Mouse (Mus musculus) limb, embryonic 13.5 days (tissue): Measurements from ENCODE around the gene Mex3d. TPM values are rescaled to one million over a fixed set of nuclear protein-coding genes. Genes with fewer than 3 reads are reported as not detected.

Source experiments
- ATAC-seq: fragments of 200-750 bp; cut with Nextera tagmentation; 2 replicates; pipeline ENCODE4 v1.8.0; 2017; ENCODE audit warnings: low read depth, moderate number of reproducible peaks, moderate TSS enrichment; ENCODE audit not compliant: low FRiP score
- H3K27ac ChIP-seq: fragments of 300-500 bp; sonication (generic); 2 replicates; pipeline ENCODE4 v1.5.1; 2015; ENCODE audit warnings: inconsistent platforms, mild to moderate bottlenecking, moderate library complexity
- H3K27me3 ChIP-seq: fragments of 300-500 bp; sonication (generic); 2 replicates; pipeline ENCODE4 v1.6.1; 2015; ENCODE audit warnings: mild to moderate bottlenecking, inconsistent platforms
- H3K36me3 ChIP-seq: fragments of 300-500 bp; sonication (generic); 2 replicates; pipeline ENCODE4 v1.6.1; 2015; ENCODE audit warnings: inconsistent platforms, mild to moderate bottlenecking, moderate library complexity
- H3K4me1 ChIP-seq: fragments of 300-500 bp; sonication (generic); 2 replicates; pipeline ENCODE4 v1.6.1; 2015; ENCODE audit warnings: inconsistent platforms
- H3K4me2 ChIP-seq: fragments of 300-500 bp; sonication (generic); replicated peaks from 2 replicates; pipeline ENCODE4 v1.6.1; 2015; ENCODE audit warnings: inconsistent platforms, mild to moderate bottlenecking, moderate library complexity
- H3K4me3 ChIP-seq: fragments of 300-500 bp; sonication (generic); 2 replicates; pipeline ENCODE4 v1.5.1; 2015; ENCODE audit warnings: moderate library complexity, mild to moderate bottlenecking, inconsistent platforms
- H3K9ac ChIP-seq: fragments of 300-500 bp; sonication (generic); 2 replicates; pipeline ENCODE4 v1.6.1; 2015; ENCODE audit warnings: mild to moderate bottlenecking, inconsistent platforms
- H3K9me3 ChIP-seq: fragments of 300-500 bp; sonication (generic); 2 replicates; pipeline ENCODE4 v1.6.1; 2016; ENCODE audit warnings: inconsistent platforms
- WGBS: fragments of 180-500 bp; shearing (Covaris S2); methylation state at CpG from one replicate; pipeline ENCODE4 v1.1.7; 2015; 5-methylcytosine and 5-hydroxymethylcytosine counted together
- polyA plus RNA-seq: library from polyadenylated mRNA; unstranded; fragments of >200 nt; fragmentation: Nextera tagmentation; extraction: Ambion mirVana; gene quantifications from 2 replicates; pipeline ENCODE4 v1.2.1, GENCODE M21; 2015

The Mex3d gene
- polyA plus RNA-seq: 9.2 and 9.5 TPM in 2 replicates

DNA sequence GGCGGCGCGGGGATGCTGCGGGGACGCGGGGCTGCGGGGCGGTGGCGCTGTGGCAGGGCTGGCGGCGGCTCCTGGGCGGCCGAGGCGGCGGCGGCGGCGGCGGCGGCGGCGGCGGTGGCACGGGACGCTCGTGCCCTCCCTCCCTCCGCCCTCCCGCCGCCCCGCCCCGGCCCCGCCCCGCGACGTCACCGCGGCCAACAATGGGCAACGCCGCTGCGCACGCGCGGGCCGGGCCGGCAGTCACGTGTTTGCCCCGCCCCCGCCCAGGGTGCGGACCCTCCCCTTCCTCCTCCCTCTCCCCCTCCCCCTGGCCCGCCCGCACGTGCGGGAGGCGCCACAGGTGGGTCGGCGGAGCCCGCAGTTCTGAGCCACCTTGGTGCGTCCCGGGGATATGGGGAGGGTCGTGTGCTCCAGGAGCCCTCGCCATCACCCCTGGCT lies at the start of gene Mex3d:
Gene Mex3d (minus strand): TSS at position 138 of the 438 bp plus-strand sequence.
- peak within 1 kb of the TSS; percentile 97 for H3K4me3 ChIP-seq
- peaks cover 52% of the 10 kb centered on the region for H3K36me3 ChIP-seq
- H3K27ac ChIP-seq: peak within 1 kb of the TSS; percentile 80
- ATAC-seq: peak; percentile 45
- no peaks in the 10 kb centered on the region for H3K27me3 ChIP-seq
- H3K9ac ChIP-seq: peak within 1 kb of the TSS; percentile 99
- H3K4me1 ChIP-seq: peaks cover 41% of the 10 kb centered on the region
- no peaks in the 10 kb centered on the region for H3K9me3 ChIP-seq
- WGBS: 0% methylated on average over 8 of the region's 61 CpGs
- H3K4me2 ChIP-seq: peak within 1 kb of the TSS; percentile 95

DNA sequence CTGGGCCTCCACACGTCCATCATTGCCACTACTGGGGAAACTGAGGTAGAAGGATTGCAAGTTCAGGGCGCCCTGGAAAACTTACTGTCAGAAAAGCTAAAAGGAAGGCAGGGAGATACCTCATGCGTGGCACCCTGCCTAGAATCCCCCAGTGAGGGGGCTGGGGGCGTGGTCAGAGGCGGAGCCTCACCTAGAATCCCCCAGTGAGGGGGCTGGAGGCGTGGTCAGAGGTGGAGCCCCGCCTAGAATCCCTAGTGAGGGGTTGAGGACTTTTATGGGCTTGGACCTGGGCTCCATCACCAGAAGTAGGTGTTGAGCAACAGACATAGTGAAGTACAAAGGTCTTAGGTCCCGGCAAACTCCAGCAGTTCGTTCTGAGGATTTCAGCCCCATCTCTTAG lies 48.8 kb upstream of the Mex3d start:
- H3K27me3 ChIP-seq: peaks cover 7% of the 10 kb centered on the region; the same call in 1 of the 2 replicates
- H3K9me3 ChIP-seq: no peaks in the 10 kb centered on the region
- H3K4me1 ChIP-seq: peaks cover 21% of the 10 kb centered on the region
- ATAC-seq: no peak
- 14% methylated on average over 9 of the region's 9 CpGs for WGBS
- no peak overlapping the region; the same call in 1 of the 2 replicates for H3K4me2 ChIP-seq
- H3K9ac ChIP-seq: peak overlapping the region; percentile 8; the same call in 1 of the 2 replicates
- no peak overlapping the region for H3K4me3 ChIP-seq
- H3K27ac ChIP-seq: no peak overlapping the region
- H3K36me3 ChIP-seq: peaks cover under 1% of the 10 kb centered on the region; the same call in 1 of the 2 replicates

DNA sequence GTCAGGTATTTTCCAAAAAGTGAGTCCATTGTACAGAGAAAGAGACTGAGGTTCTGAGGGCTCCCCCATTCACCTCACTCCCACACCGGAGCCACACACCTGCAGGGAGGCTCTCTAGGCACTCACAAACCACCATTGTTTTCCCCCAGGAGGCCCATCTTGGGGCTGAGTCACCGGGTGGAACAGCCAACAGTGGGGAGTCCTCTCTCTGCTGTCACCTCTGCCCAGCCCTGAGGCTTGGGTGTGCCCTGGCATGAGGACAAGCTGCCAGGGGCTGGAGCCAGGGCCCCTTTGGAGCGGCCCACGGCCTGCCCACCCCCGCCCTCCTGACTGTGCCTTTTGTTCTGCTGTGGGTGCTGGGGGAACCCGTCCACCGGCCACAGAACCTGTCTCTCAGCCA lies 48.3 kb upstream of the Mex3d start:
- no peak for ATAC-seq
- Histone ChIP-seq H3K9ac (peak overlapping the region; percentile 8; the same call in 1 of the 2 replicates), H3K27me3 (peaks cover 7% of the 10 kb centered on the region; the same call in 1 of the 2 replicates), H3K27ac (no peak overlapping the region), H3K4me2 (no peak overlapping the region), H3K36me3 (peaks cover 5% of the 10 kb centered on the region), H3K4me3 (no peak overlapping the region), H3K4me1 (peaks cover 26% of the 10 kb centered on the region), H3K9me3 (no peaks in the 10 kb centered on the region)
- 47% methylated on average over 6 of the region's 7 CpGs for WGBS

DNA sequence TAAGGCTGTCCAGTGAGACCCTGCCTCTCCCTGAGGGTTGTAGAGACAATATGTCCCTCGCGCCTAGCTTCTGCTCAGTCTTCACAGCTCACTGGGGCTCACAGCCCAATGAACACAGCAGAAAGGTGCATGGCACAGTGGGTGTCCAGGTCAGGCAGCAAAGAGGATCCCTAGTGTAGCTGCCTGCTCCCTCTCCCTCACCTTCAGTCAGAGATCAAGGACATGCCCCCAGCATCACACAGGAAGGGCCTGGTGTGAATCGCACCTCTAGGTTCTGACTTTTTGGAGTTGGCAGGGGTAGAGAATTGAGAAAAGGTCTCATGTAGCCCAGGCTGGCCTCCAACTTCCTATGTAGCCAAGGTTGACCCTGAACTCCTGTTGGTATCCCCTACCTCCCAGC lies 47.4 kb upstream of the Mex3d start:
- H3K27ac ChIP-seq: no peak overlapping the region
- peaks cover 7% of the 10 kb centered on the region; the same call in 1 of the 2 replicates for H3K27me3 ChIP-seq
- no peak for ATAC-seq
- H3K36me3 ChIP-seq: peaks cover 15% of the 10 kb centered on the region
- no peaks in the 10 kb centered on the region for H3K9me3 ChIP-seq
- no peak overlapping the region for H3K4me3 ChIP-seq
- H3K9ac ChIP-seq: no peak overlapping the region
- H3K4me1 ChIP-seq: peaks cover 28% of the 10 kb centered on the region
- no peak overlapping the region for H3K4me2 ChIP-seq
- 82% methylated on average over 3 of the region's 3 CpGs for WGBS

DNA sequence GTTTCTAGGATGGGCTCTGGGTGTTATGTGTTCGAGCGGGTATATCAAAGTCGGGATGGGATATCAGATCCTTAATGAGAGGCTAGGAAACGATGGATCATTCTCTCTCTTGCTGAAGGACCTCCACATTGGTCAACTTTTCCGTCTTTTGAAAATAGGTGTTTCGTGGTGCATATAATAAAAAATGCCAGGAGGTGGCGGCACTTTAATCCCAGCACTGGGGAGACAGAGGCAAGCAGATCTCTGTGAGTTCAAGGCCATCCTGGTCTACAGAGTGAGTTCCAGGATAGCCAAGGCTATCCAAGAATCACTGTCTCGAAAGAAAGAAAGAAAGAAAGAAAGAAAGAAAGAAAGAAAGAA lies 46.8 kb upstream of the Mex3d start:
- Histone ChIP-seq H3K4me3 (peak overlapping the region; percentile 95), H3K4me2 (peak overlapping the region; percentile 27; the same call in 1 of the 2 replicates), H3K36me3 (peaks cover 21% of the 10 kb centered on the region), H3K27ac (0 out of 2 replicates have a peak overlapping the region, but pooled peaks have one; percentile 6), H3K27me3 (peaks cover 7% of the 10 kb centered on the region; the same call in 1 of the 2 replicates), H3K4me1 (peaks cover 28% of the 10 kb centered on the region), H3K9ac (no peak overlapping the region), H3K9me3 (no peaks in the 10 kb centered on the region)
- 16% methylated on average over 8 of the region's 8 CpGs for WGBS
- ATAC-seq: no peak

DNA sequence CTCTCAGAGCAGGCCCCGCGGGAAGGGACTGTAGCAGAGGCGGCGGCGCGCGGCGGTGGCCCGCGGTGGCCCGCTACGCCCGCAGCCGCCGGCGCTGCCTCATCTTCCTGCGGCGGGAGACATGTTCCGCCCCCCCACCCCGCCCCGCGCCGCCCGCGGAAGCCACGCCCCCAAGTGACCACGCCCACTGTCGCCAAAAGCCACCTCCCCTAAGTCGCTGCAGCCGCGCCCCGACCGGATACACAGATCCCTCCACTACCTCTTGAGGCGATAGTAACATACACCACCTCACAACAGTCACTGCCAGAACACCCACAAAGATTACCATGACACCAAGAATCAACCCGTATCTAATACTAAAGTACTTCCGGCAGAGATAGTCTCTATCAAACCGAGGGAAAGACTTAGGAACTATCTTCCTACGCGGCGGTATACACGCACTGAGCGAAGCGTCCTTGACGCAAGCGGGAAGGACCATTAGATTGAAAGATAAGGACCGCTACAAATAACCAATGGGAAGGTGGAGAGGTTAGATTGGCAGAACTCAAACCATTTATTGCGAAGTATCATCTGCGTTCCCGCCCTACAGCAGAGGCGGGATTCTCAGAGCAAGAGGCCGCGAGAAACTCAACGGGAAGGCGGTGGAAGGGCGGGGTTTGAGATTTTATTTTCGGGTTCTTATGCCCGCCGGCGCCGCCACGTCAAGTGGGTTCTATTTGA lies 46.2 kb upstream of the Mex3d start, which contains the start of gene Tcf3:
Gene Tcf3 (minus strand): TSS at position 135 of the 720 bp plus-strand sequence.
- peak; percentile 94 for ATAC-seq
- under 1% methylated on average over 42 of the region's 61 CpGs for WGBS

DNA sequence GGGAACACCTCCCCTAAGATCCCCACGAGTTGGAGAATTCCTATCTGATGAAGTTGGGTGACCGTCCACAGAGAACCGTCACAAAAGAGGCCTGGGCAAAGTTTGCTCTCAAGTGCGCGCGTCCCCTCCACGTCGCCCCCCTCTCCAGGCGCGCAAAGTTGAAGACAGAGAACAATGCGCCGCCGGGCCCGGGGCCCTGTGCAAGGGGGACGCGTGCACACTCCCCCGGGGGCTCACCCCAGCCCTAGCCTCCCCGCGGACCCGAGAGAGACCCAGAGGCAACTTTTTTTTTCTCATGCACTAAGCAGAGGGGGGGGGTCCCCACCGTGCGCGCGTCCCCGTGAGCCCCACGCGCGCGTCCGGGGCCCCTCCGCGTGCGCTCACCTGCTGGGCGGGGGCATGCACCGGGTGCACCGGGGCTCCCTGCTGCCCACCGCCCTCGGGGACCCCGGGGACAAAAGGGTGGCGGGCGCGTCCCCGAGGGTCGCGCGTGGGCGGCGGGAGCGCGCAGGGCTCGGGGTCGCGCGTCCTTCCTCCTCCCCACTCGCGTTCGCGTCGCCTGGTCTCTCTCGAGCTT lies 45.6 kb upstream of the Mex3d start:
- H3K4me1 ChIP-seq: peaks cover 28% of the 10 kb centered on the region
- peaks cover 33% of the 10 kb centered on the region for H3K36me3 ChIP-seq
- H3K27me3 ChIP-seq: peaks cover 4% of the 10 kb centered on the region; the same call in 1 of the 2 replicates
- peak overlapping the region; percentile 95 for H3K4me3 ChIP-seq
- ATAC-seq: no peak
- peak overlapping the region; percentile 90 for H3K4me2 ChIP-seq
- WGBS: 1% methylated on average over 55 of the region's 60 CpGs
- no peaks in the 10 kb centered on the region for H3K9me3 ChIP-seq
- peak overlapping the region; percentile 99 for H3K9ac ChIP-seq
- H3K27ac ChIP-seq: peak overlapping the region; percentile 92

More for the DNA sequence above, 46.2 kb upstream of the Mex3d start, which contains the start of gene Tcf3:
- Histone ChIP-seq H3K27ac (peak within 1 kb of the TSS; percentile 92), H3K4me1 (peaks cover 28% of the 10 kb centered on the region), H3K4me3 (peak within 1 kb of the TSS; percentile 95), H3K9me3 (no peaks in the 10 kb centered on the region), H3K4me2 (peak within 1 kb of the TSS; percentile 90), H3K36me3 (peaks cover 26% of the 10 kb centered on the region), H3K9ac (peak within 1 kb of the TSS; percentile 99), H3K27me3 (peaks cover 7% of the 10 kb centered on the region; the same call in 1 of the 2 replicates)

DNA sequence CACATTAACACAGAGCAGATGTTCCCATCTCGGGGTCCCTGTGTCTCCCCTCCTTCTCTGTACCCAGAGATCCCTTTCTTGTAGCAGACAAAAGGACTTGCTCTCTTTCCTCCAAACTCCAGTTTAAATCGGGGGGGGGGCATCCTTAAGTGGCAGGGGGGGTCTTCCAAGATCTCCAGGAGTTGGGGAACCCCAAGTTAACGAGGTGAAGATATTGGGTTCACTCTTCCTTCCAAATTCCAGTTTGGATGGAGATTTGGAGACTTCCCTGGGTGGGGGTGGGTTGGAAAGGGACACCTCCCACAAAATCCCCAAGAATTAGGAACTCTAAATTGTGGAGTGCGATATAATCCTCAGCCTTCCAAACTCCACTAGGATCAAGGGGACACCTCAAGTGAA lies 44.9 kb upstream of the Mex3d start:
- H3K9ac ChIP-seq: peak overlapping the region; percentile 99
- H3K4me3 ChIP-seq: peak overlapping the region; percentile 95
- ATAC-seq: no peak
- peaks cover 39% of the 10 kb centered on the region for H3K36me3 ChIP-seq
- peak overlapping the region; percentile 92 for H3K27ac ChIP-seq
- H3K4me1 ChIP-seq: peaks cover 28% of the 10 kb centered on the region
- H3K27me3 ChIP-seq: no peaks in the 10 kb centered on the region; the same call in 1 of the 2 replicates
- H3K4me2 ChIP-seq: peak overlapping the region; percentile 90
- H3K9me3 ChIP-seq: no peaks in the 10 kb centered on the region
- 1% methylated on average over 4 of the region's 4 CpGs for WGBS

DNA sequence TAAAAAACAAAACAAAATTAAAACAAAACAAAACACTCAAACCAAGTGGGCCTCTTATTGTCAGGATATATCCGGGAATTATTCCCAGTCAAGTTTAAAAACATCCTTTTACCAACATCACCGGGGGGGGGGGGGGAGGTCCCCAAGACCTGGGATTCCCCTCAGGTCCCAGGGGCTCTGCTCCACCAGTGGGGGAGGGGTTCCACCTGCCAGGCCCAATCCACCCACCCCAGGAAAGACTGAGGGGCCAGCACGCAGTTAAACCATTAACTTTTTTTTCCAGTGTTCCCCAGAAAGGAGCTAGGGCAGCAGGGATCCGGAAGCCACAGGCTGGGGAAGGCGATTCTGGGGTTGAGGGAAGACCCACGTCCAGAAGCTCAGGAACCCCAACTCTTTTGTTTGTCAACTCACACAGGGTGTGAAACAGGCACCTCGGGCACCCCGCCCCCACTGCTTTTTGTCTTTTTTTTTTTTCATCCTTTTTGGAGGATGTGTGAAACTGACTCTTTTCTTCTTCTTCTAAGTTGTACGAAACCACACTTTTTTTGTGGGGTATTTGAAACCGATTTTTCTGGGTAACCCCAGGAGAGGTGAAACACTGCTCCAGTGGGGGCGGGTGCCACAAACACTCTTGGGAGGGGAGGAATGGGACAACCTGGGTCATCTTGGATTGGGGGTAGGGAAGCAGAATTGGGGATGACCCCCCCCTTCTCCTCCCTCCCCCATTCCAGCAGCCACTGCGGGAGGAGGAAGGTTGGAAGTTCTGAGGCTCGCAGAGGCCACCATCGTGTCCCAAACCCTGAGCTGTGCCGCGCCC lies 44.3 kb upstream of the Mex3d start:
- Histone ChIP-seq H3K4me2 (peak overlapping the region; percentile 90), H3K27ac (peak overlapping the region; percentile 92; the same call in 1 of the 2 replicates), H3K9me3 (no peaks in the 10 kb centered on the region), H3K4me1 (peaks cover 28% of the 10 kb centered on the region), H3K9ac (peak overlapping the region; percentile 99), H3K4me3 (peak overlapping the region; percentile 95), H3K36me3 (peaks cover 45% of the 10 kb centered on the region), H3K27me3 (no peaks in the 10 kb centered on the region; the same call in 1 of the 2 replicates)
- WGBS: 9% methylated on average over 16 of the region's 16 CpGs
- ATAC-seq: no peak

DNA sequence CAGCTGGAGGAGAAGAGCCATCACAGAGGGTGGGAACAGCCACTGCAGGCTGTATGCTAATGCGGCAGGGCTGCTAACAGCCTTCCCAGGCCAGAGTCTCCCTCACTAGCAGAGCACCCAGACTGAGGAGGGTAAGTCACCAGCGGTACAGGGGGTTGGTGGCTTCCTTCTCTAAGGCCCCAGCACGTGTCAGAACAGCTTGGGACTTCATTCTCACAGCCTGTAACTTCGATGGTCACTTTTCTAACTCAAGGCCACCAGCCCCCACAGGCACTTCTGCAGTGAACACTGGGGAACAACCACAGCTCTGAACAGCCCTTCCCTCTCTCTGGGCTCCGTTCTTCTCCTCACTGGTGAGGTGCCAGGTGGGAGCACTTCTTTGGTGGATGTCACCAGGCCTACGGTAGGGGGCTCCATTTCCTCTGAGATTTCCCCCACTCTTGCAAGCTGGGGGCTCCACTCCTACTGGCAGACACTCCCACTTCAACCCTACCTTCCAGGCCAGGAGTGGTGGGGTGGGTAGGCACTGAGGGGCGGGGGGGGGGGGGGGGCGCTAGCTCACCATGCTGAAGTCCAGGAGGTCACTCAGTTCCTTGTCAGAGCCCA lies 43.0 kb upstream of the Mex3d start:
- Histone ChIP-seq H3K4me2 (peak overlapping the region; percentile 90), H3K4me3 (peak overlapping the region; percentile 95; the same call in 1 of the 2 replicates), H3K9ac (peak overlapping the region; percentile 99; the same call in 1 of the 2 replicates)

DNA sequence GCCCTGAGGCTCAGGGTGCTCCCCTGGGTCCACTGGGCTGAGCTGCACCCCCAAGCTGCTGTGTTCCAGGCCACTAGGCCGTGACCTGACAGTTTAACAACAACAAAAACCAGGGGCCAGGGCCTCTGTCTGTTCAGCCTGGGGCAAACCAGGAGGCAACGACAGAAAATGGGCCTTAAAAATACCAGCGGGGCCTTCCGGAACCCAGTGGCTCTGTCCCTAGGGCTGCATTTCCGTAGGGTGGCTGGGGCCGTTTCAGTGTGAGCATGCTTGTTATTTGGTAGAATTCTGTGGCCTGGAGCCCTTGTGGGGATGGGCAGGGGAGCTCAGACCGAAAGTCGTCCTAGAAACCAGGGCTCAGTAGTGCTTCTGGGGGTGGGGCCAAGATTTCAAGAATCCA lies 42.3 kb upstream of the Mex3d start:
- H3K36me3 ChIP-seq: peaks cover 65% of the 10 kb centered on the region
- H3K9me3 ChIP-seq: no peaks in the 10 kb centered on the region
- H3K9ac ChIP-seq: no peak overlapping the region
- 85% methylated on average over 8 of the region's 8 CpGs for WGBS
- H3K4me1 ChIP-seq: peaks cover 18% of the 10 kb centered on the region
- no peak overlapping the region for H3K4me3 ChIP-seq
- no peak for ATAC-seq
- H3K4me2 ChIP-seq: no peak overlapping the region
- H3K27me3 ChIP-seq: no peaks in the 10 kb centered on the region
- H3K27ac ChIP-seq: no peak overlapping the region

More for the DNA sequence above, 43.0 kb upstream of the Mex3d start:
- 66% methylated on average over 6 of the region's 8 CpGs for WGBS
- Histone ChIP-seq H3K9me3 (no peaks in the 10 kb centered on the region), H3K36me3 (peaks cover 58% of the 10 kb centered on the region), H3K27me3 (no peaks in the 10 kb centered on the region), H3K27ac (no peak overlapping the region), H3K4me1 (peaks cover 18% of the 10 kb centered on the region)
- ATAC-seq: no peak
